Mouse (Mus musculus) midbrain, embryonic 16.5 days (tissue): Measurements from ENCODE around the gene Nudt4. TPM values are rescaled to one million over a fixed set of nuclear protein-coding genes. Genes with fewer than 3 reads are reported as not detected.

Experiments used
- ATAC-seq: fragments of 200-750 bp; cut with Nextera tagmentation; 2 replicates; pipeline ENCODE4 v1.8.0; 2017; ENCODE audit warnings: moderate TSS enrichment
- H3K27ac ChIP-seq: fragments of 300-500 bp; sonication (generic); 2 replicates; pipeline ENCODE4 v1.5.1; 2014; ENCODE audit warnings: mild to moderate bottlenecking, low read length, mixed read lengths
- H3K27me3 ChIP-seq: fragments of 300-500 bp; sonication (generic); 2 replicates; pipeline ENCODE4 v1.6.1; 2014; ENCODE audit warnings: low read depth, low read length, mixed read lengths; ENCODE audit not compliant: control insufficient read depth, insufficient read depth
- H3K36me3 ChIP-seq: fragments of 300-500 bp; sonication (generic); 2 replicates; pipeline ENCODE4 v1.6.1; 2014; ENCODE audit warnings: mild to moderate bottlenecking, low read length, moderate library complexity, mixed read lengths; ENCODE audit not compliant: control insufficient read depth, insufficient read depth
- H3K4me1 ChIP-seq: fragments of 300-500 bp; sonication (generic); 2 replicates; pipeline ENCODE4 v1.6.1; 2014; ENCODE audit warnings: mild to moderate bottlenecking, low read length, mixed read lengths; ENCODE audit not compliant: control insufficient read depth, insufficient read depth
- H3K4me2 ChIP-seq: fragments of 300-500 bp; sonication (generic); 2 replicates; pipeline ENCODE4 v1.6.1; 2014; ENCODE audit warnings: mild to moderate bottlenecking, low read length, mixed read lengths
- H3K4me3 ChIP-seq: fragments of 300-500 bp; sonication (generic); 2 replicates; pipeline ENCODE4 v1.5.1; 2014; ENCODE audit warnings: low read depth, mild to moderate bottlenecking, low read length, moderate library complexity, mixed read lengths
- H3K9ac ChIP-seq: fragments of 300-500 bp; sonication (generic); 2 replicates; pipeline ENCODE4 v1.6.1; 2014; ENCODE audit warnings: low read depth, low read length, mixed read lengths
- H3K9me3 ChIP-seq: fragments of 300-500 bp; sonication (generic); replicated peaks from 2 replicates; pipeline ENCODE4 v1.6.1; 2014; ENCODE audit warnings: mild to moderate bottlenecking, low read length, mixed read lengths; ENCODE audit not compliant: control insufficient read depth, poor library complexity, severe bottlenecking
- WGBS: fragments of 180-500 bp; shearing (Covaris S2); extraction: QIAGEN DNeasy Blood & Tissue Kit; methylation state at CpG from one replicate; pipeline ENCODE4 v1.1.7; 2014; 5-methylcytosine and 5-hydroxymethylcytosine counted together
- polyA plus RNA-seq: library from polyadenylated mRNA; unstranded; fragments of >200 nt; fragmentation: Nextera tagmentation; extraction: Ambion mirVana; gene quantifications from 2 replicates; pipeline ENCODE4 v1.2.1, GENCODE M21; 2015

The Nudt4 gene
- polyA plus RNA-seq, 1 experiment from 2014 or later: 59.9 TPM

- Histone ChIP-seq H3K27me3 (no peaks in the 10 kb centered on the region), H3K4me2 (no peak overlapping the region), H3K4me3 (no peak overlapping the region), H3K4me1 (0 out of 2 replicates have a peak, but pooled peaks cover 2% of the 10 kb centered on the region), H3K36me3 (no peaks in the 10 kb centered on the region), H3K9ac (no peak overlapping the region), H3K9me3 (no peaks in the 10 kb centered on the region), H3K27ac (no peak overlapping the region)
- ATAC-seq: no peak
- 92% methylated on average over 7 of the region's 8 CpGs for WGBS
Observed at GRCm38 (mm10) chr10:95535399-95536221, 28.3 kb downstream of the Nudt4 start.

GRCm38 (mm10) chr10:95533382-95533781 is 30.6 kb downstream of the Nudt4 start:
- Histone ChIP-seq H3K27ac (no peak overlapping the region), H3K27me3 (no peaks in the 10 kb centered on the region), H3K9me3 (no peaks in the 10 kb centered on the region), H3K36me3 (no peaks in the 10 kb centered on the region), H3K4me3 (no peak overlapping the region), H3K9ac (no peak overlapping the region), H3K4me2 (no peak overlapping the region), H3K4me1 (0 out of 2 replicates have a peak, but pooled peaks cover 2% of the 10 kb centered on the region)
- ATAC-seq: no peak
- 93% methylated on average over 7 of the region's 7 CpGs for WGBS

GRCm38 (mm10) chr10:95532916-95533315 is 31.0 kb downstream of the Nudt4 start:
- no peaks in the 10 kb centered on the region for H3K27me3 ChIP-seq
- H3K4me3 ChIP-seq: no peak overlapping the region
- no peak overlapping the region for H3K9ac ChIP-seq
- no peaks in the 10 kb centered on the region for H3K9me3 ChIP-seq
- H3K27ac ChIP-seq: no peak overlapping the region
- ATAC-seq: no peak
- H3K36me3 ChIP-seq: no peaks in the 10 kb centered on the region
- 97% methylated on average over 5 of the region's 5 CpGs for WGBS
- no peak overlapping the region for H3K4me2 ChIP-seq
- H3K4me1 ChIP-seq: 0 out of 2 replicates have a peak, but pooled peaks cover 2% of the 10 kb centered on the region

- no peak overlapping the region for H3K4me3 ChIP-seq
- no peak for ATAC-seq
- H3K9me3 ChIP-seq: no peaks in the 10 kb centered on the region
- H3K27me3 ChIP-seq: no peaks in the 10 kb centered on the region
- H3K4me1 ChIP-seq: 0 out of 2 replicates have a peak, but pooled peaks cover 2% of the 10 kb centered on the region
- H3K27ac ChIP-seq: no peak overlapping the region
- no peaks in the 10 kb centered on the region for H3K36me3 ChIP-seq
- H3K9ac ChIP-seq: no peak overlapping the region
- H3K4me2 ChIP-seq: no peak overlapping the region
- WGBS: 65% methylated on average over 2 of the region's 2 CpGs
Observed at GRCm38 (mm10) chr10:95530551-95531121, 33.3 kb downstream of the Nudt4 start.

- 81% methylated on average over 5 of the region's 5 CpGs for WGBS
- no peaks in the 10 kb centered on the region for H3K9me3 ChIP-seq
- H3K27me3 ChIP-seq: no peaks in the 10 kb centered on the region
- H3K36me3 ChIP-seq: no peaks in the 10 kb centered on the region
- H3K4me3 ChIP-seq: no peak overlapping the region
- no peak overlapping the region for H3K9ac ChIP-seq
- H3K4me2 ChIP-seq: no peak overlapping the region
- ATAC-seq: no peak
- no peak overlapping the region for H3K27ac ChIP-seq
- H3K4me1 ChIP-seq: 0 out of 2 replicates have a peak, but pooled peaks cover 2% of the 10 kb centered on the region
Observed at GRCm38 (mm10) chr10:95526495-95527122, 37.3 kb downstream of the Nudt4 start.

- 95% methylated on average over 5 of the region's 5 CpGs for WGBS
- Histone ChIP-seq H3K9ac (no peak overlapping the region), H3K4me2 (no peak overlapping the region), H3K27ac (no peak overlapping the region), H3K36me3 (no peaks in the 10 kb centered on the region), H3K9me3 (no peaks in the 10 kb centered on the region), H3K4me3 (no peak overlapping the region), H3K4me1 (0 out of 2 replicates have a peak, but pooled peaks cover 2% of the 10 kb centered on the region), H3K27me3 (no peaks in the 10 kb centered on the region)
- ATAC-seq: no peak
Observed at GRCm38 (mm10) chr10:95525871-95526270, 38.1 kb downstream of the Nudt4 start.

GRCm38 (mm10) chr10:95525037-95525675 is 38.8 kb downstream of the Nudt4 start:
- Histone ChIP-seq H3K36me3 (no peaks in the 10 kb centered on the region), H3K4me1 (no peaks in the 10 kb centered on the region), H3K4me3 (no peak overlapping the region), H3K27ac (no peak overlapping the region), H3K27me3 (no peaks in the 10 kb centered on the region), H3K9ac (no peak overlapping the region), H3K9me3 (no peaks in the 10 kb centered on the region), H3K4me2 (no peak overlapping the region)
- ATAC-seq: no peak
- 85% methylated on average over 6 of the region's 6 CpGs for WGBS

- H3K27ac ChIP-seq: no peak overlapping the region
- H3K9me3 ChIP-seq: no peaks in the 10 kb centered on the region
- H3K27me3 ChIP-seq: no peaks in the 10 kb centered on the region
- ATAC-seq: no peak
- WGBS: 96% methylated on average over 6 of the region's 6 CpGs
- H3K9ac ChIP-seq: no peak overlapping the region
- no peak overlapping the region for H3K4me2 ChIP-seq
- no peaks in the 10 kb centered on the region for H3K36me3 ChIP-seq
- H3K4me1 ChIP-seq: peaks cover 20% of the 10 kb centered on the region
- no peak overlapping the region for H3K4me3 ChIP-seq
Observed at GRCm38 (mm10) chr10:95517656-95518055, 46.3 kb downstream of the Nudt4 start.
